In the genomic region with DNA sequence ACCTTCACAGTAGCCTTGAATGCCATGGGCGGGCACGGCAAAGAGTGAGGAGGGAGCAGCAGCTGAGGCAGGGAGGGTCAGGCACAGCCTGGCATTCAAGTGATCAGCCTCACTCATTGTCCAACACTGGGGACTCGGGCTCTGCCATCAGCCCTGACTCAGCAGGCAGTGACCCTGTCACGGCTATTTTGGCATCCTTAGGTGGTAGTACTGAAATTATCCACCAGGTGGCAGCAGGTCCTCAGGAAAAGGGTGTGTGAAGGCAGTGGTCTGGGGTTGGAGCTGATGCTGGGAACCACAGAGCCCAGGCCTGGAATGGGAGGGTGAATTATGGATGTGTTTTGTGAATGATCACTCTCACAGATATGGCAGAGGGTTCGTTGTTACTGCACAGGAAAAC, we compare ENCODE assay signal across 7 mouse cellular contexts. TPM values are rescaled to one million over a fixed set of nuclear protein-coding genes. Genes with fewer than 3 reads are reported as not detected.
A peak's percentile ranks its signal among the peaks of the same experiment; 100 is the strongest.
DNase-seq lines count a peak whose midpoint lies in the region; ATAC-seq and TF ChIP-seq lines count a peak whose summit lies in the region.

No protein-coding gene starts in this region.

- no peak overlapping the region for H3K9ac ChIP-seq in intestine, postnatal 0 days (ENCODE audit: low read depth, low read length)
- H3K9ac ChIP-seq in midbrain, embryonic 11.5 days (ENCODE audit: low read length): no peak overlapping the region

- H3K36me3 ChIP-seq in intestine, postnatal 0 days (ENCODE audit: control insufficient read depth, insufficient read depth): no peaks in the 10 kb centered on the region
- no peaks in the 10 kb centered on the region for H3K36me3 ChIP-seq in midbrain, embryonic 11.5 days (ENCODE audit: control insufficient read depth, insufficient read depth, low read length)

- TF ChIP-seq CTCF in cortical plate, adult 2 months (IDR thresholded peaks at IDR 0.05; ENCODE audit: extremely low read depth, insufficient read depth, low read length): peak; percentile 89
- TF ChIP-seq CTCF in intestine, postnatal 0 days (IDR thresholded peaks at IDR 0.05; ENCODE audit: low read depth): peak; percentile 97

- H3K4me1 ChIP-seq in cortical plate, adult 2 months (ENCODE audit: control insufficient read depth, insufficient read depth, low read length): no peaks in the 10 kb centered on the region
- 0 out of 2 replicates have a peak, but pooled peaks cover 3% of the 10 kb centered on the region for H3K4me1 ChIP-seq in intestine, postnatal 0 days (replicated peaks; ENCODE audit: control insufficient read depth, insufficient read depth, low read length)
- H3K4me1 ChIP-seq in midbrain, embryonic 11.5 days (ENCODE audit: control insufficient read depth, insufficient read depth, low read length): peaks cover 15% of the 10 kb centered on the region

- TF ChIP-seq POLR2A in cortical plate, adult 2 months (IDR thresholded peaks at IDR 0.05; ENCODE audit: extremely low read depth, insufficient read depth, low read length): no peak; the same call in 1 of the 2 replicates

- no peak overlapping the region for H3K4me3 ChIP-seq in cortical plate, adult 2 months (ENCODE audit: insufficient read depth, low read length)
- H3K4me3 ChIP-seq in intestine, postnatal 0 days (ENCODE audit: low read depth, low read length): no peak overlapping the region
- no peak overlapping the region for H3K4me3 ChIP-seq in midbrain, embryonic 11.5 days (ENCODE audit: low read depth, low read length)

- ATAC-seq in activated CD4-positive, CD25-positive, alpha-beta regulatory T cell, adult 4 months: peak; percentile 44
- peak; percentile 14; the same call in 1 of the 2 replicates for ATAC-seq in intestine, postnatal 0 days
- ATAC-seq in midbrain, embryonic 11.5 days (ENCODE audit: low FRiP score): peak; percentile 75

- no peaks in the 10 kb centered on the region for H3K9me3 ChIP-seq in intestine, postnatal 0 days (ENCODE audit: control insufficient read depth)
- H3K9me3 ChIP-seq in midbrain, embryonic 11.5 days (ENCODE audit: control insufficient read depth, low read length): no peaks in the 10 kb centered on the region

- H3K27me3 ChIP-seq in intestine, postnatal 0 days (replicated peaks; ENCODE audit: control insufficient read depth, insufficient read depth, low read length): no peaks in the 10 kb centered on the region; the same call in 1 of the 2 replicates
- H3K27me3 ChIP-seq in midbrain, embryonic 11.5 days (ENCODE audit: control insufficient read depth, insufficient read depth, low read length): no peaks in the 10 kb centered on the region

- H3K27ac ChIP-seq in cortical plate, adult 2 months (ENCODE audit: insufficient read depth, low read length): no peak overlapping the region
- no peak overlapping the region for H3K27ac ChIP-seq in intestine, postnatal 0 days (ENCODE audit: low read depth, low read length)
- H3K27ac ChIP-seq in midbrain, embryonic 11.5 days (ENCODE audit: low read depth, low read length): no peak overlapping the region

- intact Hi-C loops in gastrocnemius, postnatal 14 days (cut with DNase I; ENCODE audit: low total_unique reads): no loop called here
- intact Hi-C loops in left cerebral cortex, postnatal 36 days (cut with DNase I): loop anchor here (10.0 kb wide), 1 partner anchor 430 kb away; a partner anchor contains a TSS

- no peak overlapping the region for H3K4me2 ChIP-seq in intestine, postnatal 0 days (replicated peaks; ENCODE audit: low read depth)
- H3K4me2 ChIP-seq in midbrain, embryonic 11.5 days: no peak overlapping the region; the same call in 1 of the 2 replicates

- peak; percentile 79 for DNase-seq in gastrocnemius, postnatal 14 days
- peak; percentile 75 to 85 for DNase-seq in left cerebral cortex, postnatal 36 days (ENCODE audit: low spot score in 2 of 2)
- peak; percentile 100 for DNase-seq in midbrain, embryonic 11.5 days (ENCODE audit: low spot score, missing footprints)
- DNase-seq in skeletal muscle tissue, adult 2 months (ENCODE audit: low read depth, low spot score): peak; percentile 79

- 11% methylated on average over 5 of the region's 5 CpGs for WGBS in intestine, postnatal 0 days
- WGBS in midbrain, embryonic 11.5 days: 4% methylated on average over 5 of the region's 5 CpGs

RNA-seq across cellular contexts. Expression of a gene that starts 4.3 kb away (rescaled TPM):
- polyA plus RNA-seq in activated CD4-positive, CD25-positive, alpha-beta regulatory T cell, adult 4 months (2017; shearing (Covaris generic)): 1 to 10 TPM; 7.2 to 9.7 TPM
- 82.6 and 90.5 TPM in 2 replicates for polyA plus RNA-seq in cortical plate, adult 2 months (2012; rRNA removed)
- total RNA-seq in gastrocnemius, postnatal 14 days (2021): 10 to 100 TPM; 22.3 to 26.3 TPM
- 21.9 and 24.6 TPM in 2 replicates for polyA plus RNA-seq in intestine, postnatal 0 days (2015; fragmentation: Nextera tagmentation; extraction: Ambion mirVana)
- total RNA-seq in left cerebral cortex, postnatal 36 days (2021): 10 to 100 TPM; 48.9 to 50.4 TPM
- polyA plus RNA-seq in midbrain, embryonic 11.5 days (2014; fragmentation: Nextera tagmentation; extraction: Ambion mirVana): 18.7 and 21.1 TPM in 2 replicates

RNA-seq across cellular contexts. Expression of a gene that starts 4.5 kb away (rescaled TPM):
- polyA plus RNA-seq in activated CD4-positive, CD25-positive, alpha-beta regulatory T cell, adult 4 months (2017; shearing (Covaris generic)): under 1 TPM; 0.16 to 0.34 TPM
- polyA plus RNA-seq in cortical plate, adult 2 months (2012; rRNA removed): 0.72 and 1.2 TPM in 2 replicates
- total RNA-seq in gastrocnemius, postnatal 14 days (2021): under 1 TPM; 0.29 to 0.38 TPM
- polyA plus RNA-seq in intestine, postnatal 0 days (2015; fragmentation: Nextera tagmentation; extraction: Ambion mirVana): 0.14 and 0.30 TPM in 2 replicates
- 1 to 10 TPM in 1 of 2 experiments, under 1 TPM in 1; 0.20 to 1.2 TPM for total RNA-seq in left cerebral cortex, postnatal 36 days (2021)
- 0.12 and 0.57 TPM in 2 replicates for polyA plus RNA-seq in midbrain, embryonic 11.5 days (2014; fragmentation: Nextera tagmentation; extraction: Ambion mirVana)

RNA-seq across cellular contexts. Expression of a gene that starts 29.9 kb away (rescaled TPM):
- polyA plus RNA-seq in activated CD4-positive, CD25-positive, alpha-beta regulatory T cell, adult 4 months (2017; shearing (Covaris generic)): not detected
- 0.15 TPM in 1 of 2 replicates, not detected in the other for polyA plus RNA-seq in cortical plate, adult 2 months (2012; rRNA removed)
- total RNA-seq in gastrocnemius, postnatal 14 days (2021): under 1 TPM; 0.12 to 0.38 TPM
- polyA plus RNA-seq in intestine, postnatal 0 days (2015; fragmentation: Nextera tagmentation; extraction: Ambion mirVana): 0.12 TPM in 1 of 2 replicates, not detected in the other
- under 1 TPM in 1 of 2 experiments, not detected in 1; 0.17 TPM for total RNA-seq in left cerebral cortex, postnatal 36 days (2021)
- polyA plus RNA-seq in midbrain, embryonic 11.5 days (2014; fragmentation: Nextera tagmentation; extraction: Ambion mirVana): 0.14 and 0.15 TPM in 2 replicates

RNA-seq across cellular contexts. Expression of a gene that starts 59.6 kb away (rescaled TPM):
- polyA plus RNA-seq in activated CD4-positive, CD25-positive, alpha-beta regulatory T cell, adult 4 months (2017; shearing (Covaris generic)): not detected
- 60.8 and 69.3 TPM in 2 replicates for polyA plus RNA-seq in cortical plate, adult 2 months (2012; rRNA removed)
- total RNA-seq in gastrocnemius, postnatal 14 days (2021): 1 to 10 TPM; 2.3 to 6.5 TPM
- polyA plus RNA-seq in intestine, postnatal 0 days (2015; fragmentation: Nextera tagmentation; extraction: Ambion mirVana): 2.8 and 3.5 TPM in 2 replicates
- 10 to 100 TPM; 29.2 to 29.8 TPM for total RNA-seq in left cerebral cortex, postnatal 36 days (2021)
- 0.64 and 0.95 TPM in 2 replicates for polyA plus RNA-seq in midbrain, embryonic 11.5 days (2014; fragmentation: Nextera tagmentation; extraction: Ambion mirVana)

Comparison
In these comparisons a context has a peak if more than half of its experiments do, and no peak if none do; other contexts are left out.
1. ATAC-seq: peak in every context shown above with its lines; median percentile 75 in midbrain, embryonic 11.5 days; 44 in activated CD4-positive, CD25-positive, alpha-beta regulatory T cell, adult 4 months; 14 in intestine, postnatal 0 days.